Mouse (Mus musculus) ES-Bruce4 (cell line): ENCODE measurements at regions not wholly inside any gene's neighbourhood (a gene's known extent, or its start where the extent isn't known, plus 50 kb on each side); places are given as distances from the start of the nearest gene placed in this dataset.

ENCODE experiments used
- H3K27ac ChIP-seq: 2 replicates; pipeline ENCODE4 v1.5.1; 2012; ENCODE audit warnings: low read length, inconsistent platforms; ENCODE audit not compliant: insufficient read depth
- H3K27me3 ChIP-seq: 2 replicates; pipeline ENCODE4 v1.6.1; 2012; ENCODE audit warnings: mild to moderate bottlenecking, low read length, inconsistent platforms; ENCODE audit not compliant: control insufficient read depth, poor library complexity, insufficient read depth, severe bottlenecking
- H3K36me3 ChIP-seq: 2 replicates; pipeline ENCODE4 v1.6.1; 2012; ENCODE audit warnings: inconsistent platforms, mild to moderate bottlenecking, low read length, moderate library complexity; ENCODE audit not compliant: control insufficient read depth, poor library complexity, insufficient read depth, severe bottlenecking
- H3K4me1 ChIP-seq: one replicate; pipeline ENCODE4 v1.8.1; 2011; ENCODE audit warnings: low read length; ENCODE audit not compliant: control insufficient read depth, insufficient read depth
- H3K4me3 ChIP-seq: 2 replicates; pipeline ENCODE4 v1.5.1; 2011; ENCODE audit warnings: low read depth, mild to moderate bottlenecking, low read length
- H3K9ac ChIP-seq: 2 replicates; pipeline ENCODE4 v1.6.1; 2012; ENCODE audit warnings: low read depth, mild to moderate bottlenecking, inconsistent platforms; ENCODE audit not compliant: poor library complexity, severe bottlenecking
- H3K9me3 ChIP-seq: replicated peaks from 2 replicates; pipeline ENCODE4 v1.6.1; 2012; ENCODE audit warnings: mild to moderate bottlenecking, low read length, inconsistent platforms; ENCODE audit not compliant: control insufficient read depth, poor library complexity, insufficient read depth, severe bottlenecking
- CTCF ChIP-seq: IDR thresholded peaks from one replicate; pipeline ENCODE4 v1.8.1; 2011; ENCODE audit warnings: low read depth, low read length
- EP300 ChIP-seq: IDR thresholded peaks from 2 replicates; pipeline ENCODE4 v1.6.1; 2011; ENCODE audit warnings: low read depth, low read length; ENCODE audit not compliant: insufficient read depth
- POLR2A ChIP-seq: IDR thresholded peaks from one replicate; pipeline ENCODE4 v1.8.1; 2011; ENCODE audit warnings: low read length; ENCODE audit not compliant: insufficient read depth

DNA sequence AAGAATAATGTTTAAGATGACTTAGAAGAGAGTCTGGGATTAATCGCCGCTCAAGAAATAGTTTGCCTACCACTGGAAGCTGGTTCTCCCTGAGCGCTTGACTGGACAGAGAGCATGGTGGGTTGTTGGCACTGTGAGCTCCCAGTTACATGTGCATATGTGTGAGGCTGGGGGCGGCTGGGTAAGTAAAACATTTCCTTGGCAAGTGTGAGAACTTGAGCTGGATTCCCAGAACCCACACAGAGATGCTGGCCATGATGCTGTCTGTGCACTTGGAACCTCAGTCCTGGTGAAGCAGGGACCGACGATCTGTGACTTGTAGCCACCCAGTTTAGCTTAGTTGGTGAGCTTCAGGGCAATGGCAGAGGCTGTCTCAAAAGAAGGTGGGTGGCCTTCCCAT, 90.5 kb downstream of the Dact1 start:
- Histone ChIP-seq H3K4me1 (no peaks in the 10 kb centered on the region), H3K4me3 (no peak overlapping the region), H3K9me3 (no peaks in the 10 kb centered on the region), H3K36me3 (no peaks in the 10 kb centered on the region), H3K9ac (no peak overlapping the region), H3K27ac (no peak overlapping the region), H3K27me3 (no peaks in the 10 kb centered on the region)
- TF ChIP-seq EP300 (no peak), POLR2A (no peak)

GRCm38 (mm10) chr12:71401621-71402416, 92.1 kb downstream of the Dact1 start:
- TF ChIP-seq EP300 (no peak), CTCF (no peak)
- Histone ChIP-seq H3K4me3 (no peak overlapping the region), H3K27me3 (no peaks in the 10 kb centered on the region), H3K9me3 (no peaks in the 10 kb centered on the region), H3K4me1 (no peaks in the 10 kb centered on the region), H3K36me3 (no peaks in the 10 kb centered on the region), H3K9ac (no peak overlapping the region), H3K27ac (no peak overlapping the region)

DNA sequence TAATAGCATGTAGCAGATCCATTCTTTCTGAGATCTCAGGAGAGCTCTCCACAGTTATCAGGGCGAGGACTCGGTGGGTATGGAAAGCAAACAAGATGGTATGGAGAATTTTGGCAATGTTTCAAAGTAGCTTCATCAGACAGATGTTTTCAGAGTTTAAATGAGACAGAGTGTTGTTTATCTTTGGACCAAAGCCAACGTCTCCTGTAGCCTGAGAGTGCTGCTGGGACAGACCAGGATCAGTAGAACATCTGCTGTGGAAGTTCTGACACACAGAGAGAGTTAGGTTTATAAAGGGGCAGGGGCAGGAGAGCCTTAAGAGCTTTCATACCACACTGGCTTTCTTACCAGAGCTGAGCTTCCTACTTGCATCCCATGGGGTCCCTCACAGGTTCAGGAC, 97.6 kb downstream of the Dact1 start:
- TF ChIP-seq EP300 (no peak), CTCF (no peak), POLR2A (no peak)
- no peak overlapping the region for H3K4me3 ChIP-seq
- H3K9me3 ChIP-seq = no peaks in the 10 kb centered on the region
- no peaks in the 10 kb centered on the region for H3K27me3 ChIP-seq
- no peak overlapping the region for H3K9ac ChIP-seq
- H3K4me1 ChIP-seq = no peaks in the 10 kb centered on the region
- no peak overlapping the region for H3K27ac ChIP-seq
- no peaks in the 10 kb centered on the region for H3K36me3 ChIP-seq

- TF ChIP-seq EP300 = no peak
- Histone ChIP-seq H3K36me3 (no peaks in the 10 kb centered on the region), H3K9ac (no peak overlapping the region), H3K4me3 (no peak overlapping the region), H3K9me3 (no peaks in the 10 kb centered on the region), H3K27me3 (no peaks in the 10 kb centered on the region), H3K27ac (no peak overlapping the region), H3K4me1 (no peaks in the 10 kb centered on the region)
These were observed 98.8 kb downstream of the Dact1 start for GRCm38 (mm10) chr12:71408396-71409050.

DNA sequence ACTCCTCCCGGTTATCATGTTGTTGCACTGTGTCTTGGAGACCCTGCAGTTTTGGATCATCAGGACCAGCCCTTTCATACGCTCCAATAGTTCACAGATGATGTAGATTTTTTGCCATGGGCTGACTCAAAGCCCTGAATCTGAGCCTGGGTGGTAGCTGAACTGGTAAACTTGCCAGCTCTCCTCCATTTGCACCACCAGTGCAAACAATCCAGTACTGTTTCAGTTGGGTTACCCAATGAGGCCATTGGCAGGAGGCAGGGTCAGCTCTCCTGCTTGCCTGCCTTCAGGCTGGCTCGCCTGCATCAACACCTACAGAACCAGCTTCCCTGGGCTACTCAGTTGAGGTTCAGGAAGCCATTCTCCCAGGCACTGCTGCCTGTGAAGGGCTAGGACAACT, 102.6 kb downstream of the Dact1 start:
- Histone ChIP-seq H3K36me3 (no peaks in the 10 kb centered on the region), H3K9ac (no peak overlapping the region), H3K9me3 (no peaks in the 10 kb centered on the region), H3K4me1 (no peaks in the 10 kb centered on the region), H3K27me3 (no peaks in the 10 kb centered on the region), H3K4me3 (no peak overlapping the region), H3K27ac (no peak overlapping the region)
- no peak for TF ChIP-seq POLR2A
- no peak for TF ChIP-seq CTCF
- TF ChIP-seq EP300 = no peak

DNA sequence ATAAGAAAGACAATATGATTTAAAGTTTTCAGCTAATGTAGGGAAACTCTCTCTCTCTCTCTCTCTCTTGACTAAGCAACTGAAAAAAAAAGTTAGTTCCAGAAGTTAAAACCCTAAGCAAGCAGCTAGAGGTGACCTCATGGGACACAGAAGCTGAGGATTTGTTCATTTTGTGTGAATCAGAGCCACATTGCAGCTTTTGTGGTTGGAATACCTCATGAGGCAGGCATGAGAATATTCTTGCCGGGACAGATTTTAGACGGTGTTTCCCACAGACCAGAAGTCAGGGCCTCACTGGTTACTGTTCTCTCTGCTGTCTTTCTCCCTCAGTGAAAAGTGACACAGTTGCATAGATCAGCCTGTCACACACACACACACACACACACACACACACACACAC, 107.3 kb downstream of the Dact1 start:
- Histone ChIP-seq H3K4me1 (no peaks in the 10 kb centered on the region), H3K9ac (no peak overlapping the region), H3K27ac (no peak overlapping the region), H3K27me3 (no peaks in the 10 kb centered on the region), H3K36me3 (no peaks in the 10 kb centered on the region), H3K9me3 (no peaks in the 10 kb centered on the region), H3K4me3 (no peak overlapping the region)
- TF ChIP-seq POLR2A (no peak), CTCF (no peak), EP300 (no peak)
